Mouse (Mus musculus) liver, adult 2 months (tissue): ENCODE measurements around the gene Hdhd5.

Experiments used
- CTCF ChIP-seq: fragments of 200-500 bp; IDR thresholded peaks from 2 replicates; pipeline ENCODE4 v1.5.1; 2011; ENCODE audit warnings: low read depth, low read length, control low read depth
- POLR2A ChIP-seq: fragments of 200-500 bp; IDR thresholded peaks from 2 replicates; pipeline ENCODE4 v1.6.1; 2011; ENCODE audit warnings: low read length, control low read depth; ENCODE audit not compliant: insufficient read depth; ENCODE audit errors: extremely low read depth

- TF ChIP-seq POLR2A = no peak
- TF ChIP-seq CTCF = no peak
Measured at GRCm38 (mm10) chr6:120468259-120468658, 62.9 kb downstream of the Hdhd5 start.
